Mouse (Mus musculus) liver, adult 2 months (tissue): ENCODE results near the gene Sh3gl2. TPM values are rescaled to one million over a fixed set of nuclear protein-coding genes. Genes with fewer than 3 reads are reported as not detected.

Source experiments
- DNase-seq: peaks from one replicate; pipeline ENCODE4 v3.0.0-alpha.2; 2011; ENCODE audit warnings: low read depth, low spot score; ENCODE audit errors: extremely low read depth
- H3K27ac ChIP-seq: fragments of 200-500 bp; replicated peaks from 2 replicates; pipeline ENCODE4 v1.5.1; 2012; ENCODE audit warnings: low read depth, mild to moderate bottlenecking, control low read depth, inconsistent platforms, low read length; ENCODE audit not compliant: insufficient read depth
- H3K27me3 ChIP-seq: fragments of 200-500 bp; 2 replicates; pipeline ENCODE4 v1.6.1; 2012; ENCODE audit warnings: mild to moderate bottlenecking, moderate library complexity, low read length, inconsistent platforms; ENCODE audit not compliant: control insufficient read depth, insufficient read depth
- H3K36me3 ChIP-seq: fragments of 200-500 bp; 2 replicates; pipeline ENCODE4 v1.6.1; 2012; ENCODE audit warnings: low read length, inconsistent platforms; ENCODE audit not compliant: control insufficient read depth, insufficient read depth
- H3K4me1 ChIP-seq: fragments of 200-500 bp; 2 replicates; pipeline ENCODE4 v1.6.1; 2011; ENCODE audit warnings: low read length; ENCODE audit not compliant: control insufficient read depth, insufficient read depth
- H3K4me3 ChIP-seq: fragments of 200-500 bp; 2 replicates; pipeline ENCODE4 v1.5.1; 2011; ENCODE audit warnings: low read depth, mild to moderate bottlenecking, control low read depth, low read length, moderate library complexity; ENCODE audit not compliant: insufficient read depth
- H3K79me2 ChIP-seq: fragments of 200-500 bp; 2 replicates; pipeline ENCODE4 v1.6.1; 2012; ENCODE audit warnings: inconsistent platforms, mild to moderate bottlenecking, low read length, moderate library complexity; ENCODE audit not compliant: control insufficient read depth, insufficient read depth
- H3K9ac ChIP-seq: fragments of 200-500 bp; 2 replicates; pipeline ENCODE4 v1.6.1; 2012; ENCODE audit warnings: low read depth, mild to moderate bottlenecking, control low read depth, inconsistent platforms, low read length
- CTCF ChIP-seq: fragments of 200-500 bp; IDR thresholded peaks from 2 replicates; pipeline ENCODE4 v1.5.1; 2011; ENCODE audit warnings: low read depth, low read length, control low read depth
- POLR2A ChIP-seq: fragments of 200-500 bp; IDR thresholded peaks from 2 replicates; pipeline ENCODE4 v1.6.1; 2011; ENCODE audit warnings: low read length, control low read depth; ENCODE audit not compliant: insufficient read depth; ENCODE audit errors: extremely low read depth
- WGBS: fragments of 180-500 bp; shearing (Covaris S2); methylation state at CpG from one replicate; pipeline ENCODE4 v1.1.7; 2018; 5-methylcytosine and 5-hydroxymethylcytosine counted together
- polyA plus RNA-seq: library from polyadenylated mRNA; depleted of rRNA; stranded (reverse); fragments of >200 nt; gene quantifications from 2 replicates; pipeline ENCODE4 v1.2.3, GENCODE M21; 2012
- total RNA-seq: library from RNA; depleted of rRNA; stranded (reverse); fragments of >200 nt; gene quantifications from 2 replicates; pipeline ENCODE4 v1.2.3, GENCODE M21; 2014

The Sh3gl2 gene
- total and polyA plus RNA-seq, 2 experiments, result 0.09 TPM; not detected in 1

GRCm38 (mm10) chr4:85371036-85371435 lies 166.1 kb downstream of the Sh3gl2 start:
- 72% methylated on average over 6 of the region's 6 CpGs for WGBS
- H3K4me1 ChIP-seq, result no peaks in the 10 kb centered on the region
- H3K79me2 ChIP-seq, result no peaks in the 10 kb centered on the region
- no peak overlapping the region for H3K4me3 ChIP-seq
- H3K27me3 ChIP-seq, result no peaks in the 10 kb centered on the region
- no peak for DNase-seq
- no peak for TF ChIP-seq POLR2A
- no peak for TF ChIP-seq CTCF
- no peak overlapping the region for H3K9ac ChIP-seq
- H3K36me3 ChIP-seq, result no peaks in the 10 kb centered on the region
- no peak overlapping the region for H3K27ac ChIP-seq

GRCm38 (mm10) chr4:85374801-85375200 lies 169.9 kb downstream of the Sh3gl2 start:
- TF ChIP-seq POLR2A, result no peak
- no peak for TF ChIP-seq CTCF
- H3K27me3 ChIP-seq, result no peaks in the 10 kb centered on the region
- H3K4me1 ChIP-seq, result no peaks in the 10 kb centered on the region
- no peak overlapping the region for H3K4me3 ChIP-seq
- no peaks in the 10 kb centered on the region for H3K36me3 ChIP-seq
- no peaks in the 10 kb centered on the region for H3K79me2 ChIP-seq
- no peak overlapping the region for H3K27ac ChIP-seq
- 91% methylated on average over 4 of the region's 4 CpGs for WGBS
- DNase-seq, result no peak
- no peak overlapping the region for H3K9ac ChIP-seq

GRCm38 (mm10) chr4:85376187-85376586 lies 171.3 kb downstream of the Sh3gl2 start:
- no peak for DNase-seq
- Histone ChIP-seq H3K4me3 (no peak overlapping the region), H3K9ac (no peak overlapping the region), H3K36me3 (no peaks in the 10 kb centered on the region), H3K27me3 (no peaks in the 10 kb centered on the region), H3K27ac (no peak overlapping the region), H3K4me1 (no peaks in the 10 kb centered on the region), H3K79me2 (no peaks in the 10 kb centered on the region)
- TF ChIP-seq POLR2A, result no peak
- TF ChIP-seq CTCF, result no peak
- WGBS, result 87% methylated on average over 6 of the region's 6 CpGs

- WGBS, result 88% methylated on average over 5 of the region's 5 CpGs
- Histone ChIP-seq H3K27ac (no peak overlapping the region), H3K27me3 (no peaks in the 10 kb centered on the region), H3K4me1 (no peaks in the 10 kb centered on the region), H3K79me2 (no peaks in the 10 kb centered on the region), H3K36me3 (no peaks in the 10 kb centered on the region), H3K9ac (no peak overlapping the region), H3K4me3 (no peak overlapping the region)
- TF ChIP-seq CTCF (no peak), POLR2A (no peak)
- DNase-seq, result no peak
Measured at GRCm38 (mm10) chr4:85376610-85377009, 171.7 kb downstream of the Sh3gl2 start.

- Histone ChIP-seq H3K79me2 (no peaks in the 10 kb centered on the region), H3K36me3 (no peaks in the 10 kb centered on the region), H3K9ac (no peak overlapping the region), H3K27ac (no peak overlapping the region), H3K27me3 (0 out of 2 replicates have a peak, but pooled peaks cover 3% of the 10 kb centered on the region), H3K4me3 (no peak overlapping the region), H3K4me1 (no peaks in the 10 kb centered on the region)
- no peak for TF ChIP-seq CTCF
- no peak for TF ChIP-seq POLR2A
- WGBS, result 76% methylated on average over 5 of the region's 5 CpGs
- DNase-seq, result no peak
Measured at GRCm38 (mm10) chr4:85385241-85385640, 180.3 kb downstream of the Sh3gl2 start.

- 93% methylated on average over 6 of the region's 6 CpGs for WGBS
Measured at GRCm38 (mm10) chr4:85387676-85388075, 182.8 kb downstream of the Sh3gl2 start.

More at GRCm38 (mm10) chr4:85387676-85388075, 182.8 kb downstream of the Sh3gl2 start:
- H3K4me1 ChIP-seq, result no peaks in the 10 kb centered on the region
- no peak overlapping the region for H3K4me3 ChIP-seq
- DNase-seq, result no peak
- TF ChIP-seq CTCF, result no peak
- no peak for TF ChIP-seq POLR2A
- H3K79me2 ChIP-seq, result no peaks in the 10 kb centered on the region
- no peaks in the 10 kb centered on the region for H3K36me3 ChIP-seq
- H3K27ac ChIP-seq, result no peak overlapping the region
- no peak overlapping the region for H3K9ac ChIP-seq
- H3K27me3 ChIP-seq, result 0 out of 2 replicates have a peak, but pooled peaks cover 3% of the 10 kb centered on the region
